Mouse (Mus musculus) liver, adult 2 months (tissue): ENCODE measurements around the gene Plch2.

Experiments used
- CTCF ChIP-seq: fragments of 200-500 bp; IDR thresholded peaks from 2 replicates; pipeline ENCODE4 v1.5.1; 2011; ENCODE audit warnings: low read depth, low read length, control low read depth
- POLR2A ChIP-seq: fragments of 200-500 bp; IDR thresholded peaks from 2 replicates; pipeline ENCODE4 v1.6.1; 2011; ENCODE audit warnings: low read length, control low read depth; ENCODE audit not compliant: insufficient read depth; ENCODE audit errors: extremely low read depth

- TF ChIP-seq CTCF, result no peak
- no peak for TF ChIP-seq POLR2A
These were observed 90.7 kb downstream of the Plch2 start for GRCm38 (mm10) chr4:154965856-154966255.
